Mouse (Mus musculus): ENCODE results near the gene Casp12. TPM values are rescaled to one million over a fixed set of nuclear protein-coding genes. Genes with fewer than 3 reads are reported as not detected.

The Casp12 gene
- total RNA-seq, 2 experiments from 2014 or later, result 10.5 to 14.7 TPM

Other genes with a start within 250 kb of the Casp12 start
- 1 to 10 TPM; 1.1 TPM for gene Casp1, start 46.9 kb upstream of the Casp12 start, total RNA-seq (2021)
- gene Casp4, start 36.6 kb upstream of the Casp12 start, total RNA-seq (2021), result 1 to 10 TPM; 2.7 to 3.0 TPM